Mouse (Mus musculus) frontal cortex, postnatal 10 days (tissue): Measurements from ENCODE around the gene Zfp420.

Experiments used
- DNase-seq, 2 experiments: peaks; one replicate each; pipeline ENCODE4 v3.0.0; 2022; ENCODE audit warnings: low spot score in 2 of 2, mixed read lengths in 1 of 2

Gene Zfp420

GRCm38 (mm10) chr7:29904101-29904500, 44.3 kb downstream of the Zfp420 start:
- DNase-seq, result no peak

DNA sequence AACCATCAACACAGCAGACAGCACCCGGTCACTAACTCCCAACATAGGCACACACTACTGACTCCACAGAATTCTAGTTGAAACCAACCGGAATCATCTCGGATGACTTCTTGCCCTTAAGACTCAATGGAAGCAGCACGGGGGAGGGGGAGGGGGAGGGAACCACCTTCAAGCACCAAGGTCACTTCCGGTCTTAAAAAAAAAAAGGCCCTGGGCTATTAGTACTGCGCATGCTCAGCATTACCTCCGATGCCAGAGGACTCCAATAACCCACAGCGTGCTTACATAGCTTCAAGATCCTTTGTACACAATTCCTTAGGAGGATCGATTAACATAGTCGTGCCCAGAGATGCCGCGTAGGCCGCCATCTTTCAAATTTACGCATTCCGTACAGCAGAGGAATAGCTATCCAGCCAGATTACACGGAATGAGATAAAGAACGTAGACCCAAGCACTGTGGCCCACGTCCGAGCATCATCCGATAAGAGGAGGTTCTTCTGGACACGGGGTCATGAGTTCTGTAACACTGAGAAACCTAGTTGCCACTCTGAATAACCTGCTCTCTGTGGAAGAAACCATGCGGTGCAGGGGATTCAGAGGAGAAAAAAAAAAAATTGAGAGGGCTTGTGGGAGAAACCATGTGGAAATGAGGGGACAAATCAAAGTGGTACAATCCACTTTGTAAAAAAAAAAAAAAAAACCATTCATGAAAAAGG, 46.3 kb downstream of the Zfp420 start, which contains the start of gene Zfp27:
Zfp27 (minus strand) TSS at position 607 of the 716 bp plus-strand sequence.
- peak; percentile 56 to 57 for DNase-seq

DNA sequence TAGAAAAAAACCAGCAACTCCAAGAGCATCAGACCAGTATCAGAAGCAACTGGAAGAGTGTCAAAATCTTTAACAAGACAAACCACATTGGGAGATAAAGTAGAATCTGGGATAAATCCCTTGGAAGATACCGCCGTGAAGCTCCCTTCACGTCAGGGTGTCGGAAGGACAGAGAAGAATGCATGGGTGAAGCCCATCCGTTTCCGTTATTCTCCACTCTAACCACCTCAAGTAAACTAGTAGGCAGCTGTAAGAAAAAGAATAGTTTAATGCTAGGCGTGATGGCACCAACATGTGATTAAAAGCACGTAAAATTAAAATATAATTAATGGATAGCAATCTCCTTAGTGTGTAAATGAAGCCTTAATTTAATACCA, 46.9 kb downstream of the Zfp420 start:
- DNase-seq, result no peak

- DNase-seq, result no peak
Observed at GRCm38 (mm10) chr7:29907206-29907605, 47.4 kb downstream of the Zfp420 start.

- peak; percentile 54 to 78 for DNase-seq
Observed at GRCm38 (mm10) chr7:29908130-29908950, 48.6 kb downstream of the Zfp420 start, which contains the start of gene Zfp383. Zfp383 (plus strand) TSS chr7:29908223.

DNA sequence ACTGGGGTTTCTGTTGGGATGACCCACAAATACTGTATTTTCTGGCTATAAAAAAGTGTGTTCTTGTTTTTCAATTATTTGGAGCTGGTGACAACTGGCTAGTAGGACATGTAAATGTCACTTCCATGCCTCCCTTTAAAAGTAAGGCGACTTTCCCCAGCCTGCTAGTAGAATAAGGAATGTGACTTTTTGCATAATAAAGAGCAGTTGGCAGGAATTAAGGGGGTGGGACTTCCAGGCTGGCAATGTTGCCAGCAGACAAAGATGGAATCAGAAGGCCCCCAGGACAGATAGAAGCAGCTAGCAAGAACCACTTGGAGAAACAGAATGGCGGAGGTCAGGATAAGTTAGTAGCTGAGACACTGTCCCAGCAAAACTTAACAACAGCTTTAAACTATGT, 50.5 kb downstream of the Zfp420 start:
- DNase-seq, result no peak

- no peak for DNase-seq
Observed at GRCm38 (mm10) chr7:29912172-29912571, 52.4 kb downstream of the Zfp420 start.

- DNase-seq, result no peak
Observed at GRCm38 (mm10) chr7:29917371-29918061, 57.7 kb downstream of the Zfp420 start.

DNA sequence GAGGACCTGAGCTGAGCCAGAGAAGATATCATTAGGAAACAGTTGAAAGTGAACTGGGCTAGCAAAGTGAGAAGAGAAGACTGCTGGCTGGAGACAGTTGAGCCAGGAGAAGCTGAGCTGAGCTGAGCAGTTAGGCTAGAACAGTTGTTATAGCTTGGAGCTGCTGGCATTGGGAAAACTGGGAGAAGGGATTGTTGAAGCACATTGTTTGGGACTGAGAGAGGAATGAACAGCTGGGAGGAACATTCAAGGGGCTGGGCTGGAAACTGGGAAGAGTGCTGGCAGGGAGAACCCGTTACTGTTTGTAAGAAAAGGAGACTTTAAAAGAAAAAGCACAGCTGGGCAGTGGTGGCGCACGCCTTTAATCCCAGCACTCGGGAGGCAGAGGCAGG, 58.3 kb downstream of the Zfp420 start:
- DNase-seq, result no peak

- no peak for DNase-seq
Observed at GRCm38 (mm10) chr7:29921439-29922093, 61.8 kb downstream of the Zfp420 start.

- DNase-seq, result no peak
Observed at GRCm38 (mm10) chr7:29922780-29923179, 63.0 kb downstream of the Zfp420 start.
